Mouse (Mus musculus) bone marrow macrophage, adult 2 months (primary cell): Measurements from ENCODE around the gene Bcorl1.

Experiments used
- CTCF ChIP-seq: IDR thresholded peaks from 2 replicates; pipeline ENCODE4 v1.5.1; 2012; ENCODE audit warnings: low read depth, mild to moderate bottlenecking, low read length, moderate library complexity
- POLR2A ChIP-seq: IDR thresholded peaks from 2 replicates; pipeline ENCODE4 v1.6.1; 2012; ENCODE audit warnings: mild to moderate bottlenecking, low read depth, low read length, borderline replicate concordance

DNA sequence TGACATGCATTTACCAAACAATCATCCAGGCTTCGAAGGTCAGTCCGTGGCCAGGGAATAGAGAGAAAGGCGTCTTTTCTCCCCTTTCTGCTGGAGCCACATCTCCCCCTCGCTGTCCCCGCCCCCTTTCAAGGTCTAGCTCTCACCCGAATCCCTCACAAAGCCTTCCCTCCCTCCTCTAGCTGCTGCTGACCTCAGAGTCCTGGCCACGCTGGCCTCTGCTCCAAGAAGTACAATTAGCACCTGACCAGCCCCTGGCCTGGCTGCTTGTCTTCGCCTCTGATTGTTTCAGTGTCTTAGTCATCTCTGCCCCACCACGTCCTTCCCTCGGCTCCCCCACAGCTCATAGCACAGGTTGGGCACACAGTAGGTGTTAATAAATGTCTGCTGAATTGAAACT is 108.5 kb downstream of the Bcorl1 start:
- no peak for TF ChIP-seq CTCF
- TF ChIP-seq POLR2A: no peak
